Mouse (Mus musculus): ENCODE results near the gene Kif17. TPM values are rescaled to one million over a fixed set of nuclear protein-coding genes. Genes with fewer than 3 reads are reported as not detected.
A peak's percentile ranks its signal among the peaks of the same experiment; 100 is the strongest.
"Not testable (repeated sequence)": the region's sequence is repeated elsewhere in the genome, so short reads cannot be mapped to it uniquely, and the experiment has no call there.

Gene Kif17
- total RNA-seq, 2 experiments from 2014 or later = 3.1 to 3.5 TPM

- no peak for DNase-seq
Measured at GRCm38 (mm10) chr4:138315781-138316180, 65.5 kb downstream of the Kif17 start.

GRCm38 (mm10) chr4:138316369-138316768, 66.1 kb downstream of the Kif17 start:
- no peak for DNase-seq

GRCm38 (mm10) chr4:138318509-138319266, 68.5 kb downstream of the Kif17 start:
- peak; percentile 75 for DNase-seq

- peak; percentile 91 for DNase-seq
Measured at GRCm38 (mm10) chr4:138319508-138319907, 69.3 kb downstream of the Kif17 start.

GRCm38 (mm10) chr4:138320711-138321110, 70.5 kb downstream of the Kif17 start:
- no peak for DNase-seq

GRCm38 (mm10) chr4:138321488-138321887, 71.3 kb downstream of the Kif17 start:
- no peak for DNase-seq

- DNase-seq = no peak
Measured at GRCm38 (mm10) chr4:138322692-138323091, 72.5 kb downstream of the Kif17 start.

- no peak for DNase-seq
Measured at GRCm38 (mm10) chr4:138323753-138324152, 73.5 kb downstream of the Kif17 start.

GRCm38 (mm10) chr4:138324451-138324850, 74.2 kb downstream of the Kif17 start:
- no peak for DNase-seq

GRCm38 (mm10) chr4:138325466-138326076, 75.3 kb downstream of the Kif17 start:
- peak; percentile 98 for DNase-seq

GRCm38 (mm10) chr4:138326077-138326695, 76.0 kb downstream of the Kif17 start, which contains the start of gene Pink1:
Gene Pink1 (minus strand): TSS chr4:138326307.
- DNase-seq = peak; percentile 96

GRCm38 (mm10) chr4:138327155-138327554, 76.9 kb downstream of the Kif17 start:
- DNase-seq = not testable (repeated sequence)

- DNase-seq = no peak
Measured at GRCm38 (mm10) chr4:138327891-138328470, 77.7 kb downstream of the Kif17 start.

GRCm38 (mm10) chr4:138330264-138330671, 80.0 kb downstream of the Kif17 start:
- no peak for DNase-seq

- no peak for DNase-seq
Measured at GRCm38 (mm10) chr4:138331647-138332046, 81.4 kb downstream of the Kif17 start.

- DNase-seq = no peak
Measured at GRCm38 (mm10) chr4:138333135-138333534, 82.9 kb downstream of the Kif17 start.

GRCm38 (mm10) chr4:138335036-138335435, 84.8 kb downstream of the Kif17 start:
- peak; percentile 28 for DNase-seq

GRCm38 (mm10) chr4:138335648-138336047, 85.4 kb downstream of the Kif17 start:
- no peak for DNase-seq

- DNase-seq = no peak
Measured at GRCm38 (mm10) chr4:138336876-138337275, 86.6 kb downstream of the Kif17 start.

GRCm38 (mm10) chr4:138337341-138337740, 87.1 kb downstream of the Kif17 start:
- no peak for DNase-seq

GRCm38 (mm10) chr4:138339963-138340362, 89.7 kb downstream of the Kif17 start:
- peak; percentile 66 for DNase-seq

GRCm38 (mm10) chr4:138341393-138341792, 91.2 kb downstream of the Kif17 start:
- DNase-seq = no peak

- DNase-seq = no peak
Measured at GRCm38 (mm10) chr4:138342048-138342447, 91.8 kb downstream of the Kif17 start.
